Mouse (Mus musculus): ENCODE data around the gene Htr5a.

The Htr5a gene

DNA sequence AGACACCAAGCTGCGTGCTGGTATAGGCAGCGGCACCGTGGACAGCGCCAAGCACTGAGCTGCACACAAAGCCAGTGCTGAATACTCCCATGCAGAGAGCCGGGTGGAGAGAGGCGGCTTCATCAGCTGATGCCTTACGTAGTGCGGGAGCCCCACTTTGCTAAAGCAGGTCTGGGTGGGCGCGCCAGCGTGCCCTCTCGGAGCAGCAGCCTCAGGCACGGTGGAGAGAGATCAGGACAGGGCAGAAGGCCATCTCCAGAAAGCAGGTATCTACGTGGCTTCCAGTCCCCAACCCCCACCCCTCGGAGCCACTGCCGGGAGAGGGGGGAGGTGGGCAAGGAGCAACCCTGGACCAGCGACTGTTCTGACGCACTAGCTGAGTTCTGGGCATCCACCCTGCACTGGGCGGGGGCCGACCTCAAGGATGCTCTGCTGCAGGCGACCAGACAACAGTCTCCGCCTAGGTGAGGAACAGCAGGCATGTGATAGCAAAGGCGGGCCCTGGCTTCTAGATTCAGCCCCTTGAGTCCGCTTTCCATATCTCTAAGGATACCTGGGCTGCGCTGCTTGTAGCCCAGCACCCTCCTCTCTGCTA lies at the start of gene Htr5a:
Htr5a (plus strand) TSS at position 449 of the 595 bp plus-strand sequence.
- peak; percentile 70 for DNase-seq (ENCODE audit: low read depth, low spot score)

DNA sequence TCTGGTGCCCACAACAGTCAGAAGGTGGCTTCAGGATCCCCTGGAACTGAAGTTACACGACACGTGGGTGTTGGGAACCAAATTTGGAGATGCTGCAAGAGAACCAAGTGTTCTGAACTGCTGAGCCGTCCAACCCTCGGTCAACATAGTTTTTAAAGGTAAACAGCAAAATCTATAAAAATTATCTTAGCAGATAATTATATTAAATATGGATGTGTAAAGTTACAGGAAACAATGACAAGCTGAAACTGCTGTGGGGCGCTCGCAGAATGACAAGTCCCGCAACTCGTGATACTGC lies 49.8 kb upstream of the Htr5a start:
- no peak for DNase-seq (ENCODE audit: low read depth, low spot score)

DNA sequence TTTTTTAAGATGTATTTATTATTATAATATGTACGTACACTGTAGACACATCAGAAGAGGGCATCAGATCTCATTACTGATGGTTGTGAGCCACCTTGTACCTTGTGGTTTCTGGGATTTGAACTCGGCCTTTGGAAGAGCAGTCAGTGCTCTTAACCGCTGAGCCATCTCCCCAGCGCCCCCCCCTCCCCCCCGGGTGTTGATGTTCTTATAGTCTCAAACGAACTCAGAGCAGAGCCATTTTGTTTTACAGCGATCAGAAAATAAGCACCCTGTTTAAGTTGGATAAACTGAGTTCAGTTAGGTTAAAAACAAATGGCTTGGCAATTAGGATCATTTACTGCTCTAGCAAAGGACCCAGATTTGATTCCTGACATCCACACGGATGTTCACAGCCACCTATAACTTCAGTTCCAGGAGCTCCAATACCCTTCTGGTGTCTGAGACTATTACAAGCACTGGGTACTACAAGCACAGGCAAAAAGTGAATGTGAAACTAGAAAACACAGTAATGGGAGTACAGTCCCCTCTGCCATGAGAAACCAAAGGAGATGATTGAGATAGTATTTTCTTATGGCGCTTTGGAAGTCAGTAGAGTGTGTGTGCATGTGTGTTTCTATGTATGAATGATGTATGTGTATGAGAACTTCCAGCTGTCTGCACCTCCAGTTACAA lies 49.3 kb upstream of the Htr5a start:
- no peak for DNase-seq (ENCODE audit: low read depth, low spot score)

DNA sequence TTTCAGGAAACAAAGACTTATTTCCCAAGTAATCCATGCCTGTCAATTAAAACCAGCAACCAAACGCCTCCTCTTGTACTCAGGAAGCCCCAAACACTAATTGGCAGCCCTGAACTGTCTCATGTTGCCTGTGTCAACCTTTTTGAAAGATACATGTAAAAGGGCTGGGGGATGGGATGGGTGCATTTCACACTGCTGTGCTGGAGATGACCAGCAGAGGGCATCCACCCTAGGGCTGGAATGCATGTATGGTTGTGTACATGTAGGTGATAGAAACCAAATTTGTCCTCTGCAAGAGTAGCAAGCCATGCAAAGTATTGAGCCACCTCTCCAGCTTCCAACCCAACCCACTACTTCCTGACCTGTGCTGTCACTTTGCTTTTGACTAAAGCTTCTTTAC lies 48.0 kb upstream of the Htr5a start:
- DNase-seq (ENCODE audit: low read depth, low spot score): peak; percentile 68

DNA sequence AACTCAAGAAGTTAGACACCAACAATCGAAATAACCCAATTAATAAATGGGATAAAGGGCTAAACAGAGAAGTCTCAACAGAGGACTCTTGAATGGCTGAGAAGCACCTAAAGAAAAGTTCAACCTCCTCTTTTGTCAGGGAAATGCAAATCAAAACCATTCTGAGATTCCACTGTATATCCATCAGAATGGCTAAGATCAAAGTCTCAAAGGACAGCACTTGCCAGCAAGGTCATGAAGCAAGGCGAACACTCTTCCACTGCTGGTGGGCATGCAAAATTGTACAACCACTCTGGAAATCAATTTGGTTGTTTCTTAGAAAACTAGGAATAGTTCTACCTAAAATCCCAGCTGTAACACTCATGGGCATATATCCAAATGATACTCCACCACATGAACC lies 27.7 kb upstream of the Htr5a start:
- no peak for DNase-seq (ENCODE audit: low read depth, low spot score)

DNA sequence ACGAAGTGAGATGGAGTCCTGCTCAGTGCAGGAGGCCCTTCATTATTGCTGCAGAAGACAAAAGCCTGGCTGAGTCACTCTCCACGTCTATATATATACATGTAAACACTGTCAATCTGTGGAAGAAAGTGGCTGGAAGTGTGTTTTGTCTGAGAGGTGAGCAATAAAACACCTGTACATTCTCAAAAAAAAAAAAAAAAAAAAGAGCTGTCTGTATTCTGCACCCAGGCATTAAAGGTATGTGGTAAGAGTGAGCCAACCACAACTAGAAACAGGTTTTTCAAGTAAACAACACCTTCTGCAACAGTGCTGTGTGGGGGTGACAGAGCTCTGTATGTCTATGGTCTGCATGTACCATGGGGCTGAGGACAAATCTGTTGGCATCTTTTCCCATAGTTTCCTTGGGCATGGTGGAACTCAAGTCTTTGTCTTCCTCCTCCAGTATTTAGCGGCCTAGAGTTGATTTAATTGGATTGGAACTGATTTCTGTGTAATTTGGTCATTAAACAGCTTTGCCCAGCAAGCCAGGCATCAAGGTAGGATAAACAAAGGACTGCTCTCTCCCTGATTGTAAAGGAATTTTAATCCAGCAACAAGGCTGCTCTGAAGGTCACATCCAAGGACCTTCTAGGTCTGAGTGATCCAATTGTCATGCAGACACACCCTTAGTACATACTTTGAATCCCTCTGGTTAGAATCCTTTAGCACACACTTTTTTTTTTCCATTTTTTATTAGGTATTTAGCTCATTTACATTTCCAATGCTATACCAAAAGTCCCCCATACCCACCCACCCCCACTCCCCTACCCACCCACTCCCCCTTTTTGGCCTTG lies 22.9 kb upstream of the Htr5a start:
- DNase-seq (ENCODE audit: low read depth, low spot score): no peak

DNA sequence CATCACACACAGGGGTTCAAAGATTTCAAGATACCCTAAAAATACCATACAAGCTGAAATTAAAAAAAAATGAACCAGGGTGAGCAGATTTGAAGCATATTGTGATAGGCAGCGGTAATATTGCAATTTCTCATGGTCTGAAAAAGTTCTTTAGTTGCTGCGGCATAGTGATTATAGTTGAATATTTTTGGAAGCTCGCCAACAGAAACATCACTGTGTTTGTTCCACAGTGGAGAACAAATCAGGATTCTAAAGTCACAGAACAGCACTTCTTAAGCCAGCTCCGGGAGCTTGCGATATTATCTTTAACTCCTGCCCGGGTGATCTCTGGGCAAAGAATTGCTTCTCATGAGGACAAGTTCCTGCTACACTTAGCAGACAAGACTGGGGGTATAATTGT lies 20.8 kb upstream of the Htr5a start:
- no peak for DNase-seq (ENCODE audit: low read depth, low spot score)

DNA sequence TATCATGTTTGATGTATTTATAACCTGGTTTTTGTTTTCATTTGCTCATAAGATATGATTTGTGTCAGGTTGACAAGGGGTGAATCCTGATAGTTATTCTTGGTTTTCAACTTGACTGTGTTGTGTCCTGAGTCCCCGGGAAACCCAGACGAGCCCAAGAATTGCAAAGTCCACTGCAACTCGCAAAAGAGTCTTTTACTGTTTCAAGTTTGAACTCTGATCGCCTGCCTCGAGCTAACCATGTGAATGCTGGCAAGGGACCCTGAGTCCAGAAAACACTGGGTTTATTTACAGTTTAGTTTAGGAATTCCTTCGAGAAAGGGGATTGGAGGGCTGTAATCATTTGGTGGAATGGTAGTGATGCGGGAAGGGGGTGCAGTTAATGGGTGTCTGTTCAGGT lies 14.0 kb upstream of the Htr5a start:
- DNase-seq (ENCODE audit: low read depth, low spot score): no peak

DNA sequence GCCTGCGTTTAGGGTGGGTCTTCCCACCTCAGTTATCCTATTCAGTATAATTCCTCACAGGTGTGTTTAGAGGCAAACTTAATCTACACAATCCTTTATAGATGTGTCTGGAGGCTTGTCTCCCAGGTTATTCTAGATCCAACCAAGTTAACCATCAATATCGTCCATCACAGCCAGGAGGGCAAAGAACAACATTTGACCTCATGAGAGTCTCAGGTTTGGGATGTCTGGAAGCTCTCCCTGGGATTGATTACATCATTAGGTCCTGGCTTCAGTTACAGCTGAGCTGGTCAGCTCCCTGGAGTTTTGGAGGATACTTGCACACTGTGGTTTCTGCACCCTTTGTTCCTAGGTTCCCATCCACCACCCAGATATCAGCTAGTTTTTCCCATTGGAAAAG lies 6.9 kb upstream of the Htr5a start:
- DNase-seq (ENCODE audit: low read depth, low spot score): no peak

DNA sequence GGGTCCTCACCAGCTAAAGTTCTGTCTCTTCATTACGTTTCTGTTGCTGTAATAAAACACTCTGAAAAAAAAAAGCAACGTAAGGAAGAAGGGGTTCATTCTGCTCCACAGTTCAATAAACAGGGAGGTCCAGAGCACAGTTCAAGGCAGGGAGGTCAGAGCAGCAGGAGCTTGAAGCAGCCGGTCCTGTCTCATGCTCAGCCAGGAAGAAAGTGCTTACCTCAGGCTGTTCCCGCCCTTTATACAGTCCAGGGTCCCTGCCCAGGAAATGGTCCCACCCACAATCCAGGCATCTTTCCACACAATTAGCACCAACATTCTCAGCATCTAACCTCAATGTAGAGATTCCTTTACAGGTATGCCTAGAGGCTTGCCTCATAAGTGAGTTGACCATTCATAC lies 3.9 kb upstream of the Htr5a start:
- no peak for DNase-seq (ENCODE audit: low read depth, low spot score)

DNA sequence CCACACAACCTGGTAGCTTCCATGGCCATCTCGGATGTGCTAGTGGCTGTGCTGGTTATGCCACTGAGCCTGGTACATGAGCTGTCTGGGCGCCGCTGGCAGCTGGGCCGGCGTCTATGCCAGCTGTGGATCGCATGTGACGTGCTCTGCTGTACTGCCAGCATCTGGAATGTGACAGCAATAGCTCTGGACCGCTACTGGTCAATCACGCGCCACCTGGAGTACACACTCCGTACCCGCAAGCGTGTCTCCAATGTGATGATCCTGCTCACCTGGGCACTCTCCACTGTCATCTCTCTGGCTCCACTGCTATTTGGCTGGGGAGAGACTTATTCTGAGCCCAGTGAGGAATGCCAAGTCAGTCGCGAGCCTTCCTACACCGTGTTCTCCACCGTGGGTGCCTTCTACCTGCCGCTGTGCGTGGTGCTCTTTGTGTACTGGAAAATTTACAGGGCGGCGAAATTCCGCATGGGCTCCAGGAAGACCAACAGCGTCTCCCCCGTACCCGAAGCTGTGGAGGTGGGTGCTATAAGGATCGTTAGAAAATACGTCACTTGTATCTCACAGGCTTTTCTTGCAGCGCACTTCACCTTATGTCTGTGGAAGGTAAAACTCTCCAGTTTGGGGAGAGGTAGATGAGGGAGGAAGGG lies 847 bp downstream of the Htr5a start:
- DNase-seq (ENCODE audit: low read depth, low spot score): no peak

DNA sequence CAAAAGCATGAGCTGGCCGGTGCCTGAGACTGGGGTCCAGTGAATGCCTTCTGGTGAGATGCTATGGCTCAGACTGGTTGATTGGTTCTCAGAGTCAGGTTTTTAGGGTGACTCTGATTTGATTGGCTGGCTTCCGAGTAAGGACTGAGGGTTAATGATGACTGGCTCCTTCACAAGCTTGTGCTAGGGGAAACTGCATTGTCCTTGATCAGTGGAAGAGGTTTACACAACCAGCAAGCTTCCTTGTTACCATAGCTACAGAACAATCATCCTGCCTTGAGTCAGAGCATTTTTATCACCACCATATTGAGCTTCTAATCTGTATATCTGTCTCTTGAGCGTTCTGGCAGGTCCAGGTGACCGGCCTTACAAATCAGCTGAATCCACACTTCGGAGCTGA lies 5.0 kb downstream of the Htr5a start:
- no peak for DNase-seq (ENCODE audit: low read depth, low spot score)

DNA sequence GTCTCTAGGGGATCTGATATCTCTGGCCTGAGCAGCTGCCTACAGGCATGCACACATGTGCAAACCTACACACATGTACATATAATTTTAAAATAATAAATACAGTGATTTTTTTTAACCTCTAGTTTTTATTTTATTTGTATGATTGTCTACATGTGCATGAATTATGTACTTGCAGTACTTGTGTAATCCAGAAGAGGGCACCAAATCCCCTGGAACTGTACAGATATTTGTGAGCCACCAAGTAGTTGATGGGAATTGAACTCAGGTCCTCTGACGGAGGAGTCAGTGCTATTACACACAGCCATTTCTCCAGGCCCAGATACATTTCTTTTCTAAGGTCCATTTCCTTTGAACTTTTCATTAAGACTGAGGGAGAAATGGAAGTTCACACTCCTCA lies 12.3 kb downstream of the Htr5a start:
- peak; percentile 20 for DNase-seq (ENCODE audit: low read depth, low spot score)

DNA sequence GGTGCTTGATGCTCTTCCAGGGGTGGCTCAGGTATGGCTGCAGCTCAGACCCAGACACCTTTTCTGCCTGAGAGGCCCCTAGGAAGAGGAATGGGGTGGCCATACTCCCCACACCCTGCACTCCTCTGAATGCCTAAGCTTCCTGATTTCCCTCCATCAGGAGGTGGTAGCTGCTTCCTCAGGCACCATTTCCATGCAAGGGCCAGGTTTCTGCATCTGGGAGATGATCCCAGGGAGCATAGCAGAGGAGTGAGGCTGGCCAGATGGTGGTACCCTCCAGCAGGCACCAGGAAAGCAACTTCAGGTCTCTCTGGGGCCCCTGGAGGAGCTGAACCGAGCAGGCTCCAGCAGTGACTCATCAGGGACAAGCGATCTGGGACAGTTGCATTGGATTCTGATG lies 13.8 kb downstream of the Htr5a start:
- no peak for DNase-seq (ENCODE audit: low read depth, low spot score)

DNA sequence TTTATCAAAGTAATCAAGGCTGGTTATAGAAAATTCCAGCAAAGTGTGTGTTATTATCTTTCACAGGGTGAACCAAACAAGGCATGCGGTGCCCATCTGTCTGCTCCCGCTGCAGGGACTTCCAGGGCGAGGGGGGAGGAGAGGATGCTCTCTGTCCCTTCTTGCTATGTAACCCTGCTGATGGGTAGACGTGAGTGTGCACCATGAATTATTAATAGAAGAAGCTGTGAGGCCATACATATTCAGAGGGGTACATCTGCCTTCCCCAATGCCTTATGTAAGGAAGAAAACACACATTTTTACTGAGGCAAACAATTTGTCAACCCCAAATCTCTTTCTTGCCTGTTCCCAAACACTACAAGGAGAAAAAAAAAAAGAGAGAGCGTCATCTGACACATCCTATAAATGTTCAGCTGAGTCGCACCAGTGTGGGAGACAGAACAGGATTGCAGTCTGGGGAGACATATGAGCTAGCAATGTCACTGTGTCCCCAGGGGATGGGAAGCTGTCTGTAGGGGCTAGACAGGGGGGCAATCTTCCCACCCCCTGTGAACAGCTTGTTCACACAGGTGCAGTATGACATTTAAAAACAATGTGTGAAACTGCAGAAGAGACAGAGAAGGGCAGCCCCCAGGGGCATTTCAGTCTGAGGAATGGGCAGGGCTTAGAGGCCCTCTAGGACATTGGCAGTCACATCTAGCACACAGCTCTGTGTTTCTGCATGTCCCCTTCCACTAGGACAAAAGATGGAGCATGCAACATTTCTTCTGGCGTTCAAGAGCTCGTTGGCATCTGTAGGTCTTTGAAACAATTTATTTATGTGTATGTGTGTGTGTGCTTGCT lies 31.5 kb downstream of the Htr5a start:
- DNase-seq (ENCODE audit: low read depth, low spot score): peak; percentile 38

DNA sequence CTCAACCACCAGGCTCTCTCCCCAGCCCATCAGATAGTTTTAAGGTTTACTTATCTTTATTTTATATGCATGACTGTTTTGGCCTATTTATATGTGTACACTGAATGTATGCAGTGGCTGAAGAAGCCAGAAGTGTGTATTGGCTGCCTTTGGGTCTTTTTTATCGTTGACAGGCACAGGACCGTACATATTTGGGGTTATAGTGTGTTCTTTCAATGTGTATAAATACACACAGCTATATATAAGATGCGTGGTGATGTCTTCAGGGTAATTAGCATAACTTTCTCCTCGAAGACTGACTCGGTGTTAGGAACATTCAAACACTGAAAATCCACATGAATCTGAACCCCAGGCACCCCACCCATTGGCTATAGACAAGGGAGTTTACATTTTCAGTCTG lies 32.3 kb downstream of the Htr5a start:
- no peak for DNase-seq (ENCODE audit: low read depth, low spot score)

DNA sequence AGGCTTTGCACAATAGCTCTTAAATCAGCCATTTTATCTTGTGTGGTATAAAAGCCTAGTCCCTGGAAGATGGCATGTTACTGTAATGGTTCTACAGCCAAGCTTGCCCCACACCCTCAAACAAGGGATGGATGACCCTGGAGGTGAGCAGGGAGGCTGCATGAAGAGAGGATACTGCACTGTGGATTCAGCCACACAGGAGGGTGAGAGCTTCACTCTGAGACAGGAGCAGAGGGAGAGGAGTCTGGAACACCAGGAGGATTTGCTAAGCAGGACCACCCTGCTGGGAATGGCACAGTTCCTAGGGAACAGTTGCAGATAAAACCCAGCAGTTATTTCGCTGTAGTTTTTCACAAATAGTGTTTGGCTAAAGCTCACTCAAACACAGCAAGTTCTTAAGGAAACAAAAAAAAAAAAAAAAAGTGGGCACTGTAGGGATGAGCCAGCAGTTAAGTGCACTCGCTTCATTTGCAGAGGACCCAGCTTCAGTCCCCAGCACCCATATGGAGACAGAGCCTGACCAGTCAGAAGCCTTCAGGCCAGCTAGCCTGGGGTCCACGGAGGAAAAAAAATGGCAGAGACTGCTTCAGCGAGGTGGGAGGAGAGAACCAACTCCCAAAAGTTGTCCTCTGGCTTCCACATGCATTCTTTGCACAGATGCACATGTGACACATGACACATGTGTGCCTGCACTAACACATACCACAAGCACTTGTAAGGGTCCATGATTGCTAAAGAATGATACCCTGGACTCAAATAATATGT lies 33.6 kb downstream of the Htr5a start:
- DNase-seq (ENCODE audit: low read depth, low spot score): no peak

DNA sequence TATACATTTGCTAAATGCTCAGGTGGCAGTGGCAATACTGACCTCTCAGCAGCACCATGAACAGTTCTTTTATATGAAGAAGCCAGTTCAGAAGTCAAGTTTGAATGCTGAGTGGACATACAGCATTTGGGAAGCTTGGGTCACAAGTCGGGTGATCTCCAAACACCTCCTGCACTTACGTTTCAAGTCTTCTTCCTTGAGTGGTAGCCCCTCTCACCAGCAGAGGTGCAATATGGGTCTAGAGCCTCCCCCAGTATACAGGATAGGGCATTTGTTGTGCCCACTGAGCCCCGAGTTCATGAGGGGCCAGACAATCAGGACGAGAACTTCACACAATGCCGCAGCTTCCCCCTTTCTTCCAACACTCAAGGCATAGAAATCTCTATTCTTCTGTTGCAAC lies 36.4 kb downstream of the Htr5a start:
- DNase-seq (ENCODE audit: low read depth, low spot score): no peak

DNA sequence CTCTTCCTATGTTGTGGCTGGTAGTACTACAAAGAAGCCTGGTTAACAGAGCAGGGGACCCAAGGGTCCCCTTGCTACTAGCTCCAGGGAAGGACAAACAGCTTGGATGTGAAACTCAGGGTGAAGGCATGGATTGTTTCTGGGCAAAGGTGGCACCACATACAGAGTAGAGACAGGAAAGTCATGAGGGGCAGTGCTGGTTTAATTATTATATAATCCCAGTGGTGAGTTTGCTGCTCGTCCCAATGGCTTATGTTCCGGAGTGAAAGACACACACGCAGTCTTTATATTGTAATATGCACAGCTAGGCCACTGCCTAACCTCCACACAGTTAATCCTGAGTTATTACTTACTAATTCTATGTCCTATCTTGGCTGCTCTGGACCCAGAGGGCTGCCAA lies 37.8 kb downstream of the Htr5a start:
- no peak for DNase-seq (ENCODE audit: low read depth, low spot score)

DNA sequence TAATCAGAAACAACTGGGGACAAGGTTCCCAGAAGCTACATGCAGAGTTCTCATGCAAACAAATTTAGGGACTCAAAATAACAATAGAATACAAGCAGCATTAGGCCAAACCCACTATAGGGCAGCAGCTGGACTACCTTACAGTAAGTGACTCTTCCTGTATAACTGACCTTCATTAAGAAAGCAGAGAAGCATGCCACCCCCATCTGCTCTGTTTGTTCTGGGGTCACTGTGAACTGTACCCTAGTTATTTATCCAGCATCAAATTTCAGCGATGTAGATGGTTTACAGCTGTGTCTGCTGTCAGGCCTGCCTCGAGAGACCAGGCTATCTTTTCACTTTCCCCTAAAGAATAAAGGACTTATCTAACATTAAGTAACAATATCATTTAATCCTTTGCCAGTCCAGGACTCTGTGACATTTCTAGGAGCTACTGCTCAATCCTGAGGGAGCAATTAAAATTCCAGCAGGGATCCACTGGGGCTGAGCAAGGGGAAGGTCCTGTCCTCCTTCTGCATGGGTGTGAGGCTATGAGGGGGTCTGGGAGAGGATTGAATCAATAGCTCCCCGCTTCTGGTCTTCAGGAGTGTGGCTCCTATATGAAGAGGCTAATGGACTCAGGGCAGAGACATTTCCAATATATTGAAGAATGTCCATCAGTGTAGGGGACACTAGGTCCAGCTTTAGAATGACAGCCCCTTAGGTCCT lies 38.5 kb downstream of the Htr5a start:
- DNase-seq (ENCODE audit: low read depth, low spot score): no peak
